Mouse (Mus musculus) cortical plate, adult 2 months (tissue): ENCODE measurements at regions not wholly inside any gene's neighbourhood (a gene's known extent, or its start where the extent isn't known, plus 50 kb on each side); places are given as distances from the start of the nearest gene placed in this dataset.

Source experiments
- CTCF ChIP-seq: fragments of 200-500 bp; IDR thresholded peaks from 2 replicates; pipeline ENCODE4 v1.5.1; 2011; ENCODE audit warnings: mild to moderate bottlenecking, control low read depth, low read length; ENCODE audit not compliant: insufficient read depth; ENCODE audit errors: extremely low read depth
- POLR2A ChIP-seq: fragments of 200-500 bp; IDR thresholded peaks from 2 replicates; pipeline ENCODE4 v1.6.1; 2011; ENCODE audit warnings: mild to moderate bottlenecking, low read length, control low read depth; ENCODE audit not compliant: insufficient read depth; ENCODE audit errors: extremely low read depth

GRCm38 (mm10) chr8:116383495-116384417 lies 121.0 kb upstream of the Dynlrb2 start:
- TF ChIP-seq CTCF (no peak), POLR2A (no peak)
